Mouse (Mus musculus): Measurements from ENCODE around the gene Gps2.
"Not testable (repeated sequence)": the region's sequence is repeated elsewhere in the genome, so short reads cannot be mapped to it uniquely, and the experiment has no call there.

Gene Gps2

GRCm38 (mm10) chr11:69936156-69936555, 22.5 kb downstream of the Gps2 start:
- DNase-seq (ENCODE audit: low spot score in 2 of 2), result peak; percentile 29 to 51

- DNase-seq (ENCODE audit: low spot score in 2 of 2), result no peak
Measured at GRCm38 (mm10) chr11:69936714-69937347, 23.1 kb downstream of the Gps2 start.

- no peak for DNase-seq (ENCODE audit: low spot score in 2 of 2)
Measured at GRCm38 (mm10) chr11:69937385-69937784, 23.7 kb downstream of the Gps2 start.

GRCm38 (mm10) chr11:69937834-69938233, 24.1 kb downstream of the Gps2 start:
- DNase-seq (ENCODE audit: low spot score in 2 of 2), result no peak

- peak in 1 of 2 experiments; percentile 34 for DNase-seq (ENCODE audit: low spot score in 2 of 2)
Measured at GRCm38 (mm10) chr11:69938401-69938979, 24.8 kb downstream of the Gps2 start.

GRCm38 (mm10) chr11:69939181-69939580, 25.5 kb downstream of the Gps2 start:
- no peak for DNase-seq (ENCODE audit: low spot score in 2 of 2)

- peak in 1 of 2 experiments; percentile 26 for DNase-seq (ENCODE audit: low spot score in 2 of 2)
Measured at GRCm38 (mm10) chr11:69939731-69940130, 26.0 kb downstream of the Gps2 start.

- DNase-seq (ENCODE audit: low spot score in 2 of 2), result no peak
Measured at GRCm38 (mm10) chr11:69940962-69941361, 27.3 kb downstream of the Gps2 start.

GRCm38 (mm10) chr11:69945216-69945615, 31.5 kb downstream of the Gps2 start:
- DNase-seq (ENCODE audit: low spot score in 2 of 2), result peak in 1 of 2 experiments; percentile 19

GRCm38 (mm10) chr11:69945997-69946891, 32.6 kb downstream of the Gps2 start:
- peak; percentile 65 to 66 for DNase-seq (ENCODE audit: low spot score in 2 of 2)

- peak; percentile 66 to 79 for DNase-seq (ENCODE audit: low spot score in 2 of 2)
Measured at GRCm38 (mm10) chr11:69947337-69948065, 33.8 kb downstream of the Gps2 start.

- peak; percentile 93 to 98 for DNase-seq (ENCODE audit: low spot score in 2 of 2)
Measured at GRCm38 (mm10) chr11:69948066-69948762, 34.5 kb downstream of the Gps2 start, which contains the start of gene Slc2a4. Gene Slc2a4, minus strand, starts transcription at chr11:69948188.

GRCm38 (mm10) chr11:69948763-69949150, 35.1 kb downstream of the Gps2 start:
- DNase-seq (ENCODE audit: low spot score in 2 of 2), result peak; percentile 92 to 95

GRCm38 (mm10) chr11:69950807-69951459, 37.2 kb downstream of the Gps2 start:
- peak in 1 of 2 experiments; percentile 73 for DNase-seq (ENCODE audit: low spot score in 2 of 2)

- DNase-seq (ENCODE audit: low spot score in 2 of 2), result no peak
Measured at GRCm38 (mm10) chr11:69952274-69952673, 38.6 kb downstream of the Gps2 start.

- no peak for DNase-seq (ENCODE audit: low spot score in 2 of 2)
Measured at GRCm38 (mm10) chr11:69953267-69953915, 39.7 kb downstream of the Gps2 start.

GRCm38 (mm10) chr11:69955618-69956017, 41.9 kb downstream of the Gps2 start:
- DNase-seq (ENCODE audit: low spot score in 2 of 2), result not testable (repeated sequence)

- peak in 1 of 2 experiments; percentile 24 for DNase-seq (ENCODE audit: low spot score in 2 of 2)
Measured at GRCm38 (mm10) chr11:69956218-69956617, 42.5 kb downstream of the Gps2 start.

GRCm38 (mm10) chr11:69960616-69961015, 46.9 kb downstream of the Gps2 start:
- DNase-seq (ENCODE audit: low spot score in 2 of 2), result peak in 1 of 2 experiments; percentile 66

- no peak for DNase-seq (ENCODE audit: low spot score in 2 of 2)
Measured at GRCm38 (mm10) chr11:69961841-69962240, 48.2 kb downstream of the Gps2 start.

Measured in spleen, postnatal 10 days (tissue).